Mouse (Mus musculus) frontal cortex, postnatal 36 days (tissue): ENCODE data around the gene Bnip1.

Experiments
- DNase-seq, 2 experiments: peaks; one replicate each; pipeline ENCODE4 v3.0.0; 2022; ENCODE audit warnings: low spot score in 2 of 2

The Bnip1 gene

DNA sequence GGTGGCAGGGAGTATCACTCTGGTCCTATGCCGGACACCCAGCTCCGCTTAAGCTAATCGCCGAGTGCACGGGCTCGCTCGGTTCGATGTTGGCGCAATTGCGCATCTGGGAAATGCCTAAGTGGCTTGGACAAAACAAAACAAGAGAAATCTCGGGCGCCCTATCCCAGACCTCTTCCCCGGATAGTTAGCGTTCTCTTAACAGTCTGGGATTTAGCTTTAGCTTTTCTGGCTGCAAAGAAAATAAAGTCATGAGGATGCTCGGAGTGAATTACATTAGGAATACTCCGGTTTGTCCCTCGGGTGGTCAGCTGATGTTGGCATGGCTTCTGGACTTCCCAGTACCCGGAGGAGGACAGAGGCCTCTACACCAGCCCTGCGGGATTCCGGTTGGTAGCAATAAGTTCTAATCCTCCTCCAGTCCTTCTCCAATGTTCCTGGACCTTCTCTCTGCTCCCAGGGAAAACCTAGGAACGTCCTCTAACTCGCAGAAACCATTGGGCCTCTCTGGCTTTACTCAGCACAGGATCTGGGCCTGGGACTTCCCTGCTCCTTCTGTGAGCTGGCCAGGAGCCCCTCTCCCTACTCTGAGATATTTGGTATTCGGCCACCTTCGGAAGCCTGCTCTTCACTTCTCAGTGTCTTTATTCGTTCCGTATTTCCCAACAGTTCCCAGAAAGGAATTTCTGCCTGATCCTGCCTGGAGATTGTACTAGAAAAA lies 59.0 kb downstream of the Bnip1 start:
- no peak for DNase-seq

DNA sequence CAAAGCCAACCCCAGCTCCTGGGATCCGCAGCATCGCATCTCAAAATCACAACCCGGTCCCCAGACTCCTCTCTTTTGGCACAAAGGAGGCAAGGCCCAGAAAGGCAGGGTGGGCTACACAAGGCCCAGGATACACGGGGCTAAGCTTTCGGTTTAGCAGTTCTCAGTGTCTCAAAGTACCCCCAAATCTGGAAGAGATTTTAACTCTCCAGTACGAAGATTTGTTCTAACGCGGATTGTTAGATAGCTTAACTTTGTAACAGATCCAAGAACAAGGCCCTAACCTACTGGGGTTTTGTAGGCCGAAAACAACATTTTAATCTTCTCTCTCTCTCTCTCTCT lies 59.5 kb downstream of the Bnip1 start:
- DNase-seq, result no peak

DNA sequence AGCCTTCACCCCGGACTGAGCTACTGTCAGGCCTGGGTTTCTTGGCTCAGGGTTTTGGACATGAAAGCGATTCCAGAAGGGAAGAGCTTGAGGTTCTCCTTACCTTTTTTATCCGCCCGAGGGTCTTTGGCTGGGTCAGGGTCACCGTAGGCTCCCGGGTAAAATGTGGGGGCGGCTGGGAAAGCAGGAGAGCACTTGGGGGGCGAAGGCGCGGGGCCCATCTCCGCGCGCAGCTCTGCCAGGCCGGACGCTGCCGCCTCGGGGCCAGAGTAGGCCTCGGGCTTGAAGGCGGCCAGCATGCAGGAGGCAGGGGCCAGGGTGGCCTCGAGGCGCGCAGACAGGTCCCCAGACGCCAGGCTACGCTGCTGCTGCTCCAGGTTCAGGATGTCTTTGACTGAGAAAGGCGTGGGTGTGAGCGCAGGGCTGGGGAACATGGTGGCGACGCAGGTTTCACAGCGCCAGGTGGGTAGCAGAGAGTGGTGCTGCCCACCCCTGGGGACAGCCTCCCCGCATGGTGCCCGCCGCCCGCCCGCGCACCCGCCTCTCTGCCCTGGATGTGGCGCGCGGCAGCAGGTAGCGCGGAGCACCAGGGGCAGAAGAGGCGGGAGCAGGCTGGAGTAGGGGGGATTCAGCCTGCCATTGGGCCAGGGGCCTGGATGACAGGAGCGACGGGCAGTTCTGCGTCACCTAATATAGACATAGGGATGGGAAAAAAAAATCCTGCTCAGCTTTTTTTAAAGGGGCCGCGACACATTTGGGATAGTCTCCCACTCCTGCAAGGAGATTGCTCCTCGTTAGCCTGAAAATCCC lies 60.3 kb downstream of the Bnip1 start:
- no peak for DNase-seq

DNA sequence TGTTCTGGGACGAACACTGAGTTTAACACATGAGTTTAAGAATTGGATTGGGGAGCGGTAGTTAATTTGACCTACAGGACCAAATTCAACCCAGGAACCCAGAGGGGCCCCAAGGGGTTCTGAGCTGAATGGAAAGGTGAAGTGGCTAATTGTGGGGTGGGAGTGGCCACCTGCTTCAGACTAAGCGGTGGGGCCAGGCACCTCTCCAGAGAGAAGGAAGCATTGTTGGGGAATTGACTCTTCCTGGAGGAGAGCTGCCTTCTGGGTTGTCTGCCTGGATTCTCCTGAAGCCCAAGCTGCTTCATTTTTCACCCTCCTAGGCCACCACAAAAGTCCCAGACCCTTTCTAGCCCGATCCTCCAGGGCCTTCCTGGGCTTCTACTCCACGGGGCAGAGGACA lies 61.1 kb downstream of the Bnip1 start:
- no peak for DNase-seq
